Mouse (Mus musculus) heart, postnatal 0 days (tissue): ENCODE results near the gene Cd34. TPM values are rescaled to one million over a fixed set of nuclear protein-coding genes. Genes with fewer than 3 reads are reported as not detected.

Experiments
- ATAC-seq: fragments of 200-750 bp; cut with Nextera tagmentation; 2 replicates; pipeline ENCODE4 v1.8.0; 2017; ENCODE audit warnings: low read depth, moderate number of reproducible peaks, moderate library complexity; ENCODE audit not compliant: insufficient read depth
- DNase-seq: peaks from one replicate; pipeline ENCODE4 v3.0.0-alpha.2; 2016; ENCODE audit warnings: low spot score
- H3K27ac ChIP-seq: fragments of 300-500 bp; sonication (generic); 2 replicates; pipeline ENCODE4 v1.5.1; 2014; ENCODE audit warnings: low read depth, mild to moderate bottlenecking
- H3K27me3 ChIP-seq: fragments of 300-500 bp; sonication (generic); 2 replicates; pipeline ENCODE4 v1.6.1; 2014; ENCODE audit warnings: low read length, mixed read lengths; ENCODE audit not compliant: control insufficient read depth, insufficient read depth
- H3K36me3 ChIP-seq: fragments of 300-500 bp; sonication (generic); replicated peaks from 2 replicates; pipeline ENCODE4 v1.6.1; 2014; ENCODE audit warnings: low read length, mixed read lengths; ENCODE audit not compliant: control insufficient read depth, insufficient read depth
- H3K4me1 ChIP-seq: fragments of 300-500 bp; sonication (generic); 2 replicates; pipeline ENCODE4 v1.6.1; 2014; ENCODE audit warnings: antibody characterized with exemption; ENCODE audit not compliant: control insufficient read depth, insufficient read depth
- H3K4me2 ChIP-seq: fragments of 300-500 bp; sonication (generic); 2 replicates; pipeline ENCODE4 v1.6.1; 2014; ENCODE audit warnings: low read depth, mild to moderate bottlenecking, low read length, moderate library complexity
- H3K4me3 ChIP-seq: fragments of 300-500 bp; sonication (generic); 2 replicates; pipeline ENCODE4 v1.5.1; 2014; ENCODE audit warnings: low read depth, low read length
- H3K9ac ChIP-seq: fragments of 300-500 bp; sonication (generic); replicated peaks from 2 replicates; pipeline ENCODE4 v1.6.1; 2014; ENCODE audit warnings: low read depth, low read length, mixed read lengths
- H3K9me3 ChIP-seq: fragments of 300-500 bp; sonication (generic); replicated peaks from 2 replicates; pipeline ENCODE4 v1.6.1; 2016; ENCODE audit warnings: low read length; ENCODE audit not compliant: control insufficient read depth
- CTCF ChIP-seq: IDR thresholded peaks from 2 replicates; pipeline ENCODE4 v1.5.1; 2016; ENCODE audit warnings: antibody characterized with exemption, control low read depth, low read depth
- EP300 ChIP-seq: IDR thresholded peaks from 2 replicates; pipeline ENCODE4 v1.6.1; 2016; ENCODE audit warnings: antibody characterized with exemption, low read depth
- WGBS: fragments of 180-500 bp; shearing (Covaris S2); extraction: QIAGEN DNeasy Blood & Tissue Kit; methylation state at CpG from one replicate; pipeline ENCODE4 v1.1.7; 2014; 5-methylcytosine and 5-hydroxymethylcytosine counted together
- polyA plus RNA-seq: library from polyadenylated mRNA; unstranded; fragments of >200 nt; fragmentation: Nextera tagmentation; extraction: Ambion mirVana; gene quantifications from 2 replicates; pipeline ENCODE4 v1.2.1, GENCODE M21; 2015
- total RNA-seq: library from RNA; depleted of rRNA; stranded (reverse); fragments of >200 nt; gene quantifications from 2 replicates; pipeline ENCODE4 v1.2.3, GENCODE M21; 2014; ENCODE audit warnings: low replicate concordance

Gene Cd34
- total and polyA plus RNA-seq, 2 experiments from 2014 or later: 128 to 173 TPM

GRCm38 (mm10) chr1:194962712-194963111, 24.1 kb downstream of the Cd34 start:
- no peak overlapping the region for H3K27ac ChIP-seq
- no peak for TF ChIP-seq CTCF
- TF ChIP-seq EP300: no peak
- H3K36me3 ChIP-seq: peaks cover 10% of the 10 kb centered on the region

GRCm38 (mm10) chr1:194971980-194972379, 33.4 kb downstream of the Cd34 start:
- no peaks in the 10 kb centered on the region for H3K36me3 ChIP-seq
- ATAC-seq (no peak), DNase-seq (no peak)
- H3K4me3 ChIP-seq: no peak overlapping the region
- peaks cover 2% of the 10 kb centered on the region for H3K4me1 ChIP-seq
- H3K27ac ChIP-seq: no peak overlapping the region
- no peak overlapping the region for H3K9ac ChIP-seq
- no peaks in the 10 kb centered on the region for H3K27me3 ChIP-seq
- no peak overlapping the region for H3K4me2 ChIP-seq
- TF ChIP-seq CTCF: no peak
- no peak for TF ChIP-seq EP300
- WGBS: 82% methylated on average over 4 of the region's 4 CpGs
- no peaks in the 10 kb centered on the region for H3K9me3 ChIP-seq

More at GRCm38 (mm10) chr1:194962712-194963111, 24.1 kb downstream of the Cd34 start:
- Histone ChIP-seq H3K4me1 (no peaks in the 10 kb centered on the region), H3K9me3 (no peaks in the 10 kb centered on the region), H3K9ac (no peak overlapping the region), H3K27me3 (no peaks in the 10 kb centered on the region), H3K4me3 (no peak overlapping the region), H3K4me2 (no peak overlapping the region)
- DNase-seq (no peak), ATAC-seq (0 out of 2 replicates have a peak, but pooled peaks have one; percentile 8)

- DNase-seq (peak; percentile 54), ATAC-seq (peak; percentile 92)
- H3K9me3 ChIP-seq: no peaks in the 10 kb centered on the region
- peak overlapping the region; percentile 91 for H3K4me2 ChIP-seq
- H3K4me1 ChIP-seq: peaks cover 15% of the 10 kb centered on the region
- H3K27me3 ChIP-seq: no peaks in the 10 kb centered on the region
- WGBS: under 1% methylated on average over 37 of the region's 42 CpGs
- H3K9ac ChIP-seq: peak overlapping the region; percentile 70
- no peaks in the 10 kb centered on the region for H3K36me3 ChIP-seq
- TF ChIP-seq CTCF (peak; percentile 85), EP300 (no peak)
- peak overlapping the region; percentile 83 for H3K4me3 ChIP-seq
- H3K27ac ChIP-seq: peak overlapping the region; percentile 77
Measured at GRCm38 (mm10) chr1:194976164-194976516, 37.5 kb downstream of the Cd34 start.

- Histone ChIP-seq H3K4me3 (peak overlapping the region; percentile 83), H3K4me2 (peak overlapping the region; percentile 91), H3K27me3 (no peaks in the 10 kb centered on the region), H3K27ac (peak overlapping the region; percentile 77), H3K36me3 (no peaks in the 10 kb centered on the region), H3K4me1 (peaks cover 18% of the 10 kb centered on the region), H3K9ac (peak overlapping the region; percentile 70), H3K9me3 (no peaks in the 10 kb centered on the region)
- WGBS: under 1% methylated on average over 42 of the region's 44 CpGs
- DNase-seq (peak; percentile 63), ATAC-seq (peak; percentile 88)
- TF ChIP-seq CTCF (peak; percentile 25; the same call in 1 of the 2 replicates), EP300 (no peak)
Measured at GRCm38 (mm10) chr1:194976517-194977370, 38.1 kb downstream of the Cd34 start.

GRCm38 (mm10) chr1:194977371-194977761, 38.7 kb downstream of the Cd34 start:
- 8% methylated on average over 1 of the region's 1 CpGs for WGBS
- H3K9ac ChIP-seq: no peak overlapping the region
- peak overlapping the region; percentile 83 for H3K4me3 ChIP-seq
- peaks cover 18% of the 10 kb centered on the region for H3K4me1 ChIP-seq
- ATAC-seq (no peak), DNase-seq (no peak)
- no peaks in the 10 kb centered on the region for H3K36me3 ChIP-seq
- peak overlapping the region; percentile 91 for H3K4me2 ChIP-seq
- no peaks in the 10 kb centered on the region for H3K9me3 ChIP-seq
- TF ChIP-seq EP300: no peak
- TF ChIP-seq CTCF: no peak
- H3K27me3 ChIP-seq: no peaks in the 10 kb centered on the region
- H3K27ac ChIP-seq: no peak overlapping the region
